Mouse (Mus musculus) B cell, adult 67 days (primary cell): ENCODE results near the gene Sarm1. TPM values are rescaled to one million over a fixed set of nuclear protein-coding genes. Genes with fewer than 3 reads are reported as not detected.

Source experiments
- total RNA-seq, 2 experiments: library from RNA; stranded (reverse); gene quantifications; 4 replicates each; pipeline ENCODE4 v1.2.4; 2023

Gene Sarm1
- 1 to 10 TPM; 2.5 to 2.9 TPM for total RNA-seq

GRCm38 (mm10) chr11:78497544-78498522 lies at the start of gene Sarm1:
Gene Sarm1 (minus strand): TSS chr11:78497754.

GRCm38 (mm10) chr11:78536080-78536689 lies 38.6 kb upstream of the Sarm1 start, which contains the start of the genes Tnfaip1 and Ift20:
Gene Tnfaip1 (minus strand): TSS chr11:78536332.
Gene Ift20 (plus strand): TSS chr11:78536361.

GRCm38 (mm10) chr11:78512025-78512957 lies 14.7 kb upstream of the Sarm1 start, which contains the start of the genes Tmem199 and Poldip2:
Gene Tmem199 (minus strand): TSS chr11:78512172.
Gene Poldip2 (plus strand): TSS chr11:78512193.

GRCm38 (mm10) chr11:78502909-78503650 lies 5.5 kb upstream of the Sarm1 start, which contains the start of gene Sebox:
Gene Sebox (plus strand): TSS chr11:78503447.

GRCm38 (mm10) chr11:78499004-78499403 lies 1.4 kb upstream of the Sarm1 start, which contains the start of gene Vtn:
Gene Vtn (plus strand): TSS chr11:78499091.

GRCm38 (mm10) chr11:78465568-78466180 lies 31.9 kb downstream of the Sarm1 start, which contains the start of gene Slc46a1:
Gene Slc46a1 (plus strand): TSS chr11:78465697.

Other genes starting within 250 kb of the Sarm1 start
- gene 2610507B11Rik, start 236.0 kb downstream of the Sarm1 start, total RNA-seq, result 100 to 1,000 TPM; 133 to 141 TPM
- gene BC030499, start 206.9 kb downstream of the Sarm1 start, total RNA-seq, result 1 to 10 TPM; 2.7 to 4.4 TPM
- 1 to 10 TPM; 2.3 to 3.7 TPM for gene Spag5, start 196.2 kb downstream of the Sarm1 start, total RNA-seq
- 10 to 100 TPM; 45.7 to 48.3 TPM for gene Aldoc, start 174.8 kb downstream of the Sarm1 start, total RNA-seq
- 10 to 100 TPM; 58.7 to 61.3 TPM for gene Pigs, start 169.3 kb downstream of the Sarm1 start, total RNA-seq
- 10 to 100 TPM; 58.2 to 68.7 TPM for gene Unc119, start 154.3 kb downstream of the Sarm1 start, total RNA-seq
- not detected for gene Foxn1, start 111.2 kb downstream of the Sarm1 start, total RNA-seq
- gene Slc13a2, start 75.5 kb downstream of the Sarm1 start, total RNA-seq, result not detected
- gene Slc46a1, start 32.1 kb downstream of the Sarm1 start, total RNA-seq, result under 1 TPM in 1 of 2 experiments, not detected in 1; 0.90 TPM
- not detected for gene Vtn, start 1.3 kb upstream of the Sarm1 start, total RNA-seq
- gene Sebox, start 5.7 kb upstream of the Sarm1 start, total RNA-seq, result not detected
- 10 to 100 TPM; 37.6 to 40.0 TPM for gene Tmem199, start 14.4 kb upstream of the Sarm1 start, total RNA-seq
- 10 to 100 TPM; 41.5 to 53.0 TPM for gene Poldip2, start 14.4 kb upstream of the Sarm1 start, total RNA-seq
- 10 to 100 TPM; 16.6 to 19.0 TPM for gene Tnfaip1, start 38.6 kb upstream of the Sarm1 start, total RNA-seq
- gene Ift20, start 38.6 kb upstream of the Sarm1 start, total RNA-seq, result 10 to 100 TPM; 32.9 to 33.5 TPM
- gene Tmem97, start 53.0 kb upstream of the Sarm1 start, total RNA-seq, result 1 to 10 TPM; 5.5 to 6.2 TPM
- gene Nlk, start 199.6 kb upstream of the Sarm1 start, total RNA-seq, result 10 to 100 TPM; 24.4 to 25.4 TPM